Mouse (Mus musculus) granulocyte monocyte progenitor cell, adult 5-6 weeks (primary cell): ENCODE results near the gene Hoxa11. TPM values are rescaled to one million over a fixed set of nuclear protein-coding genes. Genes with fewer than 3 reads are reported as not detected.

ENCODE experiments used
- ATAC-seq: replicated peaks from 2 replicates; pipeline ENCODE4 v1.8.0; 2016; ENCODE audit warnings: mild to moderate bottlenecking, moderate TSS enrichment, inconsistent platforms; ENCODE audit not compliant: poor library complexity, severe bottlenecking
- total RNA-seq, 2 experiments: library from RNA; stranded (forward) in 1 of 2; stranded (reverse) in 1 of 2; fragments of 200-712, 200-1000 nt in 1 of 2; fragments of >200 nt in 1 of 2; fragmentation: Nextera tagmentation in 1 of 2; gene quantifications; 2 replicates each; pipeline ENCODE4 v1.2.3; 2014 to 2017

Hoxa11 gene
- total RNA-seq, 2 experiments from 2014 or later, result not detected

DNA sequence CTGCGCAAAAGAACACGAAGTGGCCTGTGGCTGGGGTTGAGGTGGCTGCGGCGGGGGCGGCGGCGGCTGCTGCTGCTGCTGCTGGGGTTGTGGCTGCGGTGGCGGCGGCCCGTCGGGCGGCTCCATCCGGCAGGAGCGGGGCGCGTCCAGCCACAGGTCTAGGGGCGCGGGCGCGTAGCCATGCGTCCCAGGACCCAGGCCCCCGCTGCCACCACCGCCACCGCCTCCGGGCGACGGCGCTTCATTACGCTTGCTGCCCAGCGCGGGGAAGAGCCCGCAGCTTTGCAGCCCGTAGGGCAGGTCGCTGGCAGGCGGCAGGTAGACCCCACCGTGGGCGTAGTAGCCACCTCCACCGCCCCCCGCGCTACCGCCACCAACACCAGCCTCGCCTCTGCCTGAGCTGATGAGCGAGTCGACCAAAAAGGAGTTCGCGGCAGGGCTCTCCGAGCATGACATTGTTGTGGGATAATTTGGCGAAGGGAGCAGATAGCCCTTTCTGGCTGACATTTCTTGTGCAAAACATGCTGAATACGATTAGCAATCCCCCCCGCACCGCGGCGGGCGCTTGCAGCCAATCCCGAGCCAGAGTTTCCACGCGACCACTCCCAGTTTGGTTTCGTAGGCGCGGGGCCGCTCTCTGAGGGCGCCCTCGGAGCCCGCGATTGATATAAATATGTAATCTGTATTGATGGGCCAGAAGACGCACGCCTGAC lies 11.0 kb downstream of the Hoxa11 start:
- 0 out of 2 replicates have a peak, but pooled peaks have one; percentile 2 for ATAC-seq

DNA sequence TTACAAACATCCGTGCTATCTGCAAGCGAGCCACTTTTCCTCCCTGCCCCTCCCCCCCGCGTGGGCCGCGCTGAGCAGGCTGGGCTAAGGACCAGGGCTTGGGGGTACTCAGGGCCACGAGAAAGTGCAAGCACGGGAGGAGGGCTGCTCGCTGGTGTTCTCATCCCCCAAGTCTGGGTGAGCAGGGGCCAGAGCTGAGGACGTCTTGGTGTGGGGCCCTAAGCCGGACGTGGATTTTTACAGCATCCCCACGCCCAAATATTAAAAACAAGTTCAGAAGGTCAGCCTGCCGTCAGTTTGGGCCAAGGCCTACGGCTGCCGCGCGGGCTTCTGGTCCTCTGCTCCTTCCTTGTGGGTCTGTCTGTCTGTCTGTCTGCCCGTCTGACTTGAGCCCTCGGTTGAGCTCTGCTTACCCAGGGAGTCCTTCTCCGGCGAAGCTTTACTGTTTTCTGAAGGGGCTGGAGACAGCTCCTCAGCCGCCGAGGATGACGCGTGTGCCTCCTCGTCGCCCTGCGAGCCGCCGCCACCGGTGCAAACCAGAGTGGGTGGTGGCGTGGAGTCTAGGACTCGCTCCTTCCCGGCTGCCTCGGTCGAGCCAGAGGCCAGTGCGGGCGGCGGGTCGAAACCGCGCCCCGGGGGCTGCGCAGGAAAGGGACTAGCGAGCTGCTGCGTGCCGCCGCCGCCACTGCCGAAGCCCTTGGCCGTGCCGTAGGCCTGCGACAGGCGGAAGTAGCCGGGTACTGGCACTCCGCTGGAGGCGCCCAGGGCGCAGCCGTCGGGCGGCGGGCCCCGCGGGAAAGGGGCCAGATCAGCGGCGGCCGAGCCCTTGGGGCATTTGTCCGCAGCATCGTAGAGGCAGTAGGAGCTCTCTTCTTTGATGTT lies 11.8 kb downstream of the Hoxa11 start:
- peak; percentile 55 for ATAC-seq

DNA sequence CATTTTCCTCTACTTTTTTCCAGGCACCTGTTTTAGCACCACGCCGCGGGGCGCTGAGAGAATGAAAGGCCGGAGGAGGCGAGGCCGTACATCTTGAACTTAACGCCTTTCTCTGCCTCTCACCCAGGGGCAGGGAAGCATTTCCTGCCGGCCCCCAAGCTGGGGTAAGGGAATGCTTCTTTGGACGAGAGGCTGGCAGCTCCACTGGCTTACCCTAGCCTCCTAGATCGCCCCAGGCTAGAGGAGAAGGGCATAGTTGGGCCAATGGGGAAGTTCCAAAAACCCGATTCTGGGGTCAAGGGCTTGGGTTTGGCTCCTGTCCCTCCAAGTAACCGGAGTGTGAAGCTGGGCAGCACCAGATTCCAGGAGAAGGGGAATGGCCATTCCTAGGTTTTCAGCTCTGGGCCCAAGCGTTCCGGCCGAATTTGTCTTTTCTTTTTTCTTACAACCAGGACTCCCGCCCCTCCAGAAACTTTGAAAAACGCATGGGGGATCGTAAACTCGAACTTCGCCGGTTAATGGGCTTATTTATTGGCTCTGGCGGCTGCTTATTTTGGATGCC lies 12.5 kb downstream of the Hoxa11 start:
- no peak for ATAC-seq

DNA sequence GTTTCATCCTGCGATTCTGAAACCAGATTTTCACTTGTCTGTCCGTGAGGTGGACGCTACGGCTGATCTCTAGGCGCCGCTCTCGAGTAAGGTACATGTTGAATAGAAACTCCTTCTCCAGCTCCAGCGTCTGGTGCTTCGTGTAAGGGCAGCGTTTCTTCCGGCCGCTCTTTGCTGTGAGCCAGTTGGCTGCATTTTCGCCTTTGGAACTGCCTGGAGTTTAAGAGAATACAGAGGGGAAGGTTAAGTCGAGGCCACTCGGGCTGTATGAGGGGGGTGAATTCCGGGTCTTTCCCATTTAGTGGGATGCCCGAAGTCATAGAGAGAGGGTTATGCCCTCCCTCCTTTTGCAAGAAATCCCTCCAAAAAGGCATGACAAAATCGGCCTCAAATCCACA lies 13.0 kb downstream of the Hoxa11 start:
- ATAC-seq, result no peak

DNA sequence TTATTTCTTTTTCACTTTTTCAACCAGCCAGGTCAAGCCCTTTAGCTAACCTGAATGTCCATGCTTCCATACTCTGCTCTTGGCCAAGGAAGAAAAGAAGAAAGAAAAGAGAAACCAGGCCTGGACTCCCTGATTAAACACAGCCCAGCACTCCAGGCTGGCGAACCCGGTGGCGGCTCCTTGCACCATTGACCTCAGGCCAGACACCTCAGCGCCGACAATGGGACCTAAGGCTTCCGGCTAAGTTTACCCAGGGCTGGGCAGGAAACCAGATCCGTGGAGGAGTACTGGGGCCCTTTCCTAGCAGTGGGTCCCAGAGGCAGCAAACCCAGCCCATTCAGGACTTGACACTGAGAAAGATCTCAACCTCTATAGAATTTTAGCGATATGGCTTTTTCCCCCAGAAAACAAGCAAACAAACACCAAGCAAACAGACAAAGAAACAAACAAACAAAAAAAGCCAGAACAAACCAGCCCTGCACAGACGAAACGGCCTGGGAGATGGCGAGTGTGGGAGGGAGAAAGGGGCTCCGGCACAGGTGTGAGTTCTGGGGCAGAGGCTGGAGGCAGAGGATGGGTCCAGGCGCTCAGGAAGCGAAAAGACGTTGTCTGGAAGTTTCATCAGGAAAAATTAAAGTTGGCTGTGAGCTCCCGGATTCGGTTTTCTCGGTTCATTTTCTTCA lies 13.6 kb downstream of the Hoxa11 start:
- ATAC-seq, result no peak

DNA sequence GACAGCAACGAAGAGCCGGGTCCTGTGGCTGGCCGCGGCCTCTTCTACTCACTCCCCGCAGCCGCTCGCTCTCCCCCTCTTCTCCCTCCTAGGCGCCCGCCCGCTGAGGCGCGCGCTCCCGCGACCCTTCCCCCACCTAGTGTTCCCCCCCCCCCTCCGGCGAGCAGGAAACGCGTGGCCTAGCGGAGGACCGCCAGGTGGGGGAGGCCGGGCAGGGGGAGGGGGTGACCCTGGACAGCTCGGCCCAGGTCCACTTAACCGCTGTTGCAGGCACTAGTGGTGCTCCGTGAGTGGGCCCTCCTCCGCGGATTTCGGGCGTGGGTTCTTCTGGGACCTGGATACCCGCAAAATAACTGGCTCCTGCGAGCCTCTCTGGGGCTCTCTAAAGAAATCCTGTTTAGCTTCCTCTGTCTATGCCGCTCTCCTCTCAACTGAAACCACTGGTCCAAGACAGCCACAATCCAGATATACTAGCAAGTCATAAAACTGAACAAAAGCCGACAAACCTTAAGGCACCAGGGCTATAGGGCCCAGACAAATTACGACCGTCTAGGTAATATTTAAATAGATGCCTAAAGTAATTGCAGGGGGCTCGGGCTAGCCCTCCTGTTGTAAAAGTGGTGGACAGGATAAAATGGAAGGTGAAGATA lies 15.0 kb downstream of the Hoxa11 start, which contains the start of gene Hoxa9:
Hoxa9 (minus strand) TSS at position 574 of the 650 bp plus-strand sequence.
- ATAC-seq, result no peak

DNA sequence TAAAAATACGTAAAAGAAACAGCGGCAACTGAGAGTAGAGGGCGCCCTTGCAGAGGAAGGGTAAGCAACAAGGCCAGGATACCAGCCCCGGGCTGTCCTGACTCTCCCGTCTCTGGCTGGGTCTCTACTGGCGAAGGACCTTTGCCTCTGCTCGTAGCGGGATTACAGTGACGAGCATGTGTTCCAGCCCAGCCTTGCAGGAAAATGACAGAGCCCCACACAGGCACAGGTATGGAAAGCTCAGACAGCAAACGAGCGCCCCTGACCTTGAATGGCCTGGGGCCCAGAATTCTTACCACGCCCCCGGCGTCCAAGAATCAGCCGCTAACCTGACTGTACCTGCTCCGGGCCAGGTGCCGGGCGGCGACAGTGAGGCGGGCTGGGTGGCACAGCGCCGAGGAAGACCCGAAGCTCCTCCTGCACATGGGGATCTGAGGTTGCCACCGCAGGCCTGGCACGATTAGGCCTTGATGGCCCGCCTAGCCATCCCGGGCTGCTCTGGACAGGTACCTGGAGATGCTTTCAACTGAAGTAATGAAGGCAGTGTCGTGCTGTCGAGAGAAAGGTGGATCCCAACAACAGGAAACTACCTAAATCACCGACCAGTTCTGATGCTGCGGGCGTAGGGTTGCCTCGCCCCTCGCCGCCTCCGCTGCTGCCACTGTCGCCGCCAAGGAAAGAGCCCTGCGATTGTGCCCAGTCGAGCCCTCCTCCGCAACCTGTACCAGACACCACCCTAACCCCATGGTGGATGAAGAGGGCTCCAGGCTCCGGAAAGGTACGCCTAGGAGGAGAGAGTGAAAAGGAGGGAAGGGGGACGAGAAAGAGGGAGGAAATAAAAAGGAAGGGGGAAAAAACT lies 15.8 kb downstream of the Hoxa11 start:
- ATAC-seq, result no peak

DNA sequence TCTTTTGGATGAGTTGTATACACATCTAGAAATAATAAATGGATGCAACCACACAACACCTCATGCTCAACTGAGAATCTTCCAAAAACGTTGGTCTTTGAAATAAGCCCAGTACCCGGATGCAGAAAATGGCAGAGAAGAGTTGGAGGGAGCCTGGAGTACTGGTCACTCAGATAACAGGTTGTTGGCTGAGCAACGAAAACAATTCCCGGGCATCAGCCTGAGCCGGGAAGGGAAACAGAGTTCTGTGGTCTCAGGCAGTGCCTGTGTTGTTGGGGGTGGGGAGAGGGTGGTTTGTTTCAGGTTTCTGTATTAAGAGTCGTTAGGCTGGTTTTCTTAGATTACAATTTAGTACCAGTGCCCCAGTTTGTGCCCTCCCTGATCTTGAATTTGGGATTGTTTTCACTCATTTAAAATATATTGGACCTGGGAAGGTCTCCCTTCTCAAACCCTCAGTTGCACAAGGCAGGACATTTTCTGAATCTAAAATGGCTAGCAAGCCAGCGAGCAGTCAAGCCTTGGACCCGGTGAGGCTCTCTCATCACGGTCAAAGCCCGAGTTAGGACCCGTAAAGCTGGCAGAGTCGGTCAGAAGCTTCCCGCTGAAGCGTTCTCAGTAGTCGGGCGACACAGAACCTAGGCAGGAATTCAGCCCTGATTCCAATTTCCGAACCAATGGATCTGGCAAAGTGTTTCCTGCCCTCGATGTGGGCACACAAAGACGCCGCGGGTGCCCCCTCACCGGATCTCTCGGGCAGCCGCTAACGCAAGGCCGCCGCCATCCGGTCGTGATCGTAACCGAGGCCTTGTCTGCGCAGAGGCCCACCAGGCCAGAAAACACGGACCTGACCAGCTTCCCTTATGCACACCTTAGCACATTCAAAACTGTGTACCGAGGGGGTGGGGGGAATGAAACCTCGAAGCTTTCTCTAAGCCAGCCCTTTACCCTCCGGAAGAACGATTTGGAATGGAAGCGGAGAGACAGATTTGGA lies 16.8 kb downstream of the Hoxa11 start:
- ATAC-seq, result no peak

DNA sequence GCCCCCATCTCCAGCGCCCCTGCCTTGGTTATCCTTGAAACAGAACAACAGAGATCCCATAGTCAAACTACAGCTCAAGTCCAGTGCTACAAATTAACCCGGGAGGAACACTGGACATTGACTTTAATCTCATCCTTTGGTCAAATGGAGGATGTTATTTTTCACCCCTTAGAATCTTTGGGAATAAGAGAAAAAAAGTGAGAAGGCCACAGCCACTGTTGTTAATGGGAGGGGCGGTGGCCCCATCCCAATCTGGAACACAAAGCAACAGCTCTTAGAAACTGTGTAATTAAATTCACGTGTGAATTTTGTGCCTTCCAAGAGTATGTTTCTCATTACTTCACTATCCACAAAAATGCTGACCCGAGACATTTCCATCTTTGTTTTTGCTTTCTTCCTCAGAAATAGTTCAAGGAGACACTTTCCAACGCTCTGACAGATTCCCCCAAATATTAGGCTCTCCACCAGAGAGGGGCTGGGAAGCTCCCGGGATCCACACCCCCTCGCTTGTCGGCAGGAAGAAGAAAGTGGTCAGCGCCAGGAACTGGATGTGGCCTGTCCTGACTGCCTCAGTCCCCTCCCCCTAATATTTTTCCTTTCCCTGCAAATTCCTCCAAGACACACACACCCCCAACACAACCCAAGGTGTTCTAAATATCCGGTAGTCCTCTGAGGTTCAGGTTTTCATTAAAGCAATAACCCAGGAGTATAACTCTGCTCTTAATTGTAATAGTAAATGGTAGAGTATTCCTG lies 18.0 kb downstream of the Hoxa11 start:
- no peak for ATAC-seq

DNA sequence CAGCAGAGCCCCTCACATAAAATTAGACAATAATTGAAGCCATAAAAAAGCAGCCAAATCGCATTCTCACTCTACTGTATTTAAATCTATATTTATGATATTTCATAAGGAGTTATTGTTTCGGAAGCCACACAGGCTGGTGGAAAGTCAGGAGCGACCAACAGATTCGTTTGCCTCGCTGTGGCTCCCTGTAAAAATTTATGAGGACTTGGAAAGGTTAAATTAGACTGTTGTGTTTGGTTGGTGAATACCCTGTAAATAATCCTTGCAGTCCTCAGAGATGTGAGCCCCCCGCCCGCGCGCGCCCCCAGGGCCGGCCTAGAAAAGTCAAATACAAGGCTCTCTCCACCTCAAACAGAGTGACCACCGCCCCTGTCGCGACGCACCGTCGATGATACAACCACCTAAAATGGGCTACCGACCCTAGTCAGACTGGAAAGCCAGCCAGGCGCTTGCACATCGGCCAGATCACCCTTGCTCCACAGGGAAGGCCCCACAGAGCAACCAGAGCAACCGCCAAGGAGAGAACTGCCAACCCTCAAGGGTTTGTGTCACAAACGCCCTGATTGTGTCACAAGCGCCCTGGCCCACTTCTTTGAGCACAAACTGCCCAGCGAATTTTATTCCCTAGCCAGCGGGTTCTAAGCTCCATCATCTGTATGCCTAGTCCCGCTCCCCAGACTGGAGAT lies 18.9 kb downstream of the Hoxa11 start:
- ATAC-seq, result peak; percentile 36

DNA sequence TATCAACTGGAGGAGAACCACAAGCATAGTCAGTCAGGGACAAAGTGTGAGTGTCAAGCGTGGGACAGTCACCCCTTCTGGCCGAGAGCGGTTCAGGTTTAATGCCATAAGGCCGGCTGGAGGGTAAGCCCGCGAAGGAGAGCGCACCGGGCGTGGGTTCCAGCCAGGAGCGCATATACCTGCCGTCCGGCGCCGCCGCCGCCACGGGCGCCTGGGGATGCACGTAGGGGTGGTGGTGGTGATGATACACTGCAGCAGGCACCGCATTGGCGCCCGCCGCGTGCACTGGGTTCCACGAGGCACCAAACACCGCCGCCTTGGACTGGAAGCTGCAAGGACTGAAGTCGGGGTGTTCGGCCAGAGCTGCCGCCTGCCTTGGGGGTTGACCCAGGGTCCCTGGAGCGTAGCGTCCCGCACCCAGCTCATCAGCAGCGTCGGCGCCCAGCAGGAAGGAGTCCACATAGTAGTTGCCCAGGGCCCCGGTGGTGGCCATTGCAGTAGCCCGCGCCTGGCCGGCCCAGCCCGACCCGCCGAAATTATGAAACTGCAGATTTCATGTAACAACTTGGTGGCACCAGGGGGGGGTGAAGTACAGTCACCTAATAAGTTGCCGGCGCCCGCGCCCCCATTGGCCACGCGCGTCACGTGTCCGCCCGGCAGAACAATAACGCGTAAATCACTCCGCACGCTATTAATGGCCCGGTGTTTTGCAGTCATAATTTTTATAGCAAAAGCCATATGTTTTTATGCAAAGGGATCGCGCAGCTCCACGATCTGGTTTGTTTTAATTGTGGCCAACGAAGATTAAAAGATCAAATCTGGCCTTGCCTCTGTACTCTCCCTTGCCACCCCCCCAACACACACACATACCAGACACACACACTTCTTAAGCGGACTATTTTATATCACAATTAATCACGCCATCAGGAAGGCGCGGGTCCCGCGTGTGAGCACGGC lies 19.7 kb downstream of the Hoxa11 start:
- peak; percentile 45 for ATAC-seq

DNA sequence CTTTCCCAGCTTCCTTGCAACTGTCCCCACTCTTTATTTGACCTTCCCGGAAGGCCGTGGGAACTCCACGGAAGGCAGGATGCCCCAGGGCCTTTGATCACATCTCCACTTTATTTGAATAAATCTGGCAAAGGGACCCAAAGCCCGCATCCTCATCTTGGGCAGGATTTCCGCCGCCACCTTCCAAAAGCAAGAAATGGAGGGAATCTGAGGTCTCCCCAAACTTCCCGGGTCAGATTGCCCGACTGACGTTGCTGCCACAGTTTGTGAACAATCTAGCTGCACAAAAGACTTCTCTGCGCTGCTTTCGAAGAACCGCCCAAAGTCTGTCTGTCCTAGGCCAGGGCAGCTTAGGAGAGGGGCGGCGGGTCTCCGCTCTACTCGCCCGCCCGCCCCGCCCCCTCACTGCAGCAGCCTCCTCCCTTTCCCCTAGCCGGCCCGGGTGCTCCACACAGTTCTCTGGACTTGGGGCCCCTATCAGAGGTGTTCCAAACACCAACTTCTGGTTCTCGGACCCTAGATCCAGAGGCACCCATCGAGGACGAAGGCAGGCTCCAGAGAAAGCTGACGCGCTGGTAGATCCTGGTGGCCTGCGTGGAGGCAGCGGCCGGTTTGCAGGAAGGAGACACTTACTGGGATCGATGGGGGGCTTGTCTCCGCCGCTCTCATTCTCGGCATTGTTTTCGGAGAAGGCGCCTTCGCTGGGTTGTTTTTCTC lies 20.6 kb downstream of the Hoxa11 start:
- no peak for ATAC-seq

DNA sequence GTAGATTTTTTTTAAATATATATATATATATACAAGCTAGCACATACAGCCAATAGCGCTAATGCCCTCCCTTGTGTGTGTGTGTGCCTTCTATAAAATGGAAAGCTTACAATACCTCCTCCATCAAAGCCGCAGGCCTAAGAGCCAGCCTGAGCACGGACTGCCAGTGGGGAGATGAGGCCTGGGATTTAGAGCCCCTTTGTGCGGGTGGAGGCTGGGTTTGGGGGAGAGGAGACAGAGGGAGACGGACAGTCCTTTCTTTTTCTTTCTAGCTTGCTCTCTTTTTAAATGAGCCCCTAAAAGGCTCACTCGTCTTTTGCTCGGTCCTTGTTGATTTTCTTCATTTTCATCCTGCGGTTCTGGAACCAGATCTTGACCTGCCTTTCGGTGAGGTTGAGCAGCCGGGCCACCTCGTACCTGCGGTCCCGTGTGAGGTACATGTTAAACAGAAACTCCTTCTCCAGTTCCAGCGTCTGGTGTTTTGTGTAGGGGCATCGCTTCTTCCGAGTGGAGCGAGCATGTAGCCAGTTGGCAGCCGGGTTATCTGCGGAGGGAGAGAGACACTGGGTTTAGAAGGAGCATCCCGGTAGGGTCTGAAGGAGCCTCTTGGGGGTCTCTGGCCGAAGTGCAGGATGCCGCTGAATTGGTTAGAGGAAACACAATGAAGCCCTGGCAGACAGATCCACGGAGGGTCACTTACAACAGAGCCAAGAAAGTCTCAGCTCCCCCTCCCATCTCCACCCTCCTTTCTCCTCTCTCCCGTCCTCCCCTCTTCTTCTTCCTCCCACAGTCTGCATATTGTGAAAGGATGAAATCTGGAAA lies 21.5 kb downstream of the Hoxa11 start:
- ATAC-seq, result no peak

DNA sequence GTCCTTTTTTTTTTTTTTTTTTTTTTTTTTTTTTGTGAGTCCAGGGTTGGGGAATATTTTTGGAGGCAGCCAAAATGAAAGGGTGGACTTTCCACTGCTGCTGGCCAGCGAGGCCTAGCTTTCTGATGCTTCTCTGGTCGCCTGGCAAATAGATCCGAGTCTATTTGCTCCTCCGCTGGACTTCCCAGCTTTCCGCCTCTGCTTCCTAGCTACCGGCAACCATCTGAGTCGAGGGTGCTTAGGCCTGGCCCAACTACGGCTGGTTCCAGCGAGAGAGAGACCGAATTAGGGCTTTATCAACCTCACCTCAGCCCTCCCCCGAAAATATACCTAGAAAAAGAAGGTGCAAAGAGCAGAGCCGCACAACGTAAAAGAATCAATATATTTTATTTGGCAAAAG lies 22.9 kb downstream of the Hoxa11 start:
- no peak for ATAC-seq
